Mouse (Mus musculus): ENCODE data around the gene Cage1. TPM values are rescaled to one million over a fixed set of nuclear protein-coding genes. Genes with fewer than 3 reads are reported as not detected.

Gene Cage1
- polyA plus RNA-seq, 1 experiment from 2014 or later, result 1.6 TPM

DNA sequence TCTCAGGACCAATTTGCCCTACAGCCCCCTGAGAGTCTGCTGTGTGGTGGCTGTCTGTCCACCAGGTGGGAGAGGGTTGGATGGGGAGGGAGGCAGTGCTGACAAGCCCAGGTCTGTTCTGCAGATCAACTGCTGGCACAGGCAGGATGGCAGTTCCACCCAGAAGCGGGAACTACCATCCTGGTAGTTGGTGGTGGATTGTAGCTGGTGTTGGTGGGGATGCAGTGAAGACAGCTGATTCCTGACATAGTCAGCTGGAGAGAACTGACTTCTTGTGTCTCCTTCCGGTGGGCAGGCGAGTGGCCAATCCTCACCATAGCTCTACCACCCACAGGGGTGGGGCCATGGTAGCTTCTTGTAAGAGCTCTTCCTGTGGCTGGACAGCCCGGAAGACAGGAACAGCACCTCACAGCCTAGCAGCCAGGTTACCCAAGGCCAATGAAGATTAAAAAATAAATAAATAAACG lies 26.4 kb downstream of the Cage1 start:
- H3K36me3 ChIP-seq, result no peaks in the 10 kb centered on the region
- H3K4me2 ChIP-seq (replicated peaks), result no peak overlapping the region
- no peak overlapping the region for H3K27ac ChIP-seq (replicated peaks)
- H3K9ac ChIP-seq, result no peak overlapping the region
- WGBS, result 80% methylated on average over 5 of the region's 5 CpGs
- ATAC-seq (ENCODE audit: insufficient number of reproducible peaks, low FRiP score, low TSS enrichment, low read depth), result no peak
- H3K9me3 ChIP-seq (replicated peaks), result no peaks in the 10 kb centered on the region
- H3K27me3 ChIP-seq, result no peaks in the 10 kb centered on the region
- no peaks in the 10 kb centered on the region for H3K4me1 ChIP-seq
- no peak overlapping the region for H3K4me3 ChIP-seq (replicated peaks)

DNA sequence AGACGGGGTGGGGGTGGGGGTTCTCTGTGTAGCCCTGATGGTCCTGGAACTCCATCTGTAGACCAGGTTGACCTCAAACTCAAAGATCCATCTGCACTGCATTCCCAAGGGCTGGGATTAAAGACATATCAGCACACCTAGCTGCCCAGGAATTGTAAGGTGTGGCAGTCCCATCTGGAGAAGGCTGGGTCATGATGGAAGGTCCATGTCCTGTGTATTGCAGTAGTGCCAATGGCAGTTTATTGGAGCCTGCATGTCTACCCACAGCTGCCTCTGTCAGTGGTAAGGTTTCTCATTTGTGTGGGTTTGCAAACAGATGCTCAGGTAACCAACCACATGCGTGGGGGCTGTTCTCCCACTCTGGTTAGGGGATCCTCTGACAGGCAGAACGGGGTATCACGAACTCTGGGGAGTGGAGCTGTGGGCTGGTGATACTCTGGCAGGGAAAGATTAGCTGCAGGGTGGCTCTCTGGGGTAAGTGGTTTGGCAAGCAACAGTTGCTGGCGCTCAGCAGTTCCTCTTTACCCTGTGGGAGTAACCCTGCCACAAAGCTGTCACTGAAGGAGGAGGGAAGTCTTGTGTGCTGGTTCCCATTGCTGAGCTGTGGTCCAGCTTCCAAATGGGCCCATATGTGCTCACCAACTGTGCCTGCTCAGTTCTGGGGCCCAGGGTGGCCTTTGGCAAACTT lies 27.0 kb downstream of the Cage1 start:
- no peak overlapping the region for H3K4me2 ChIP-seq (replicated peaks)
- no peak overlapping the region for H3K9ac ChIP-seq
- 67% methylated on average over 5 of the region's 5 CpGs for whole genome bisulfite sequencing
- no peaks in the 10 kb centered on the region for H3K9me3 ChIP-seq (replicated peaks)
- H3K4me3 ChIP-seq (replicated peaks), result no peak overlapping the region
- no peaks in the 10 kb centered on the region for H3K36me3 ChIP-seq
- H3K27ac ChIP-seq (replicated peaks), result no peak overlapping the region
- ATAC-seq (ENCODE audit: insufficient number of reproducible peaks, low FRiP score, low TSS enrichment, low read depth), result no peak
- no peaks in the 10 kb centered on the region for H3K4me1 ChIP-seq
- no peaks in the 10 kb centered on the region for H3K27me3 ChIP-seq

DNA sequence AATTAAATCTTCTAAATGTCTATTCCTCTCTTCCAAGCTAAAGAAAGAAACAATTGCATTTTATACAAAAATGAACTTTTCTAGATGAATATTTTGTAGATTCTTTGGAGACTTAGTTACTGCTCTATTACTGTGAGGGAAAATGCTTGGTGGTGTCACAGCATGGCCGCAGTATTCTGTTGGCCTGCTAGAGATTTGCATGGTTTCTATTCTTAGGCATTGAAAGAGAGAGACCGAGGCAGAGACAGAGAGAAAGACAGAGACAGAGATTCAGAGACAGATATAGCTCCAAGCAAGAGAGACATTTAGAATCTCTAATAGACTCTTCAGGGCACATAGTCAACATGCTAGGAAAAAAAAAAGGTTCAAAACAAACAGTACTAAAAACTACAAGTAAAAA lies 28.9 kb downstream of the Cage1 start:
- H3K36me3 ChIP-seq, result no peaks in the 10 kb centered on the region
- no peaks in the 10 kb centered on the region for H3K9me3 ChIP-seq (replicated peaks)
- no peak overlapping the region for H3K27ac ChIP-seq (replicated peaks)
- H3K27me3 ChIP-seq, result no peaks in the 10 kb centered on the region
- WGBS, result 89% methylated on average over 2 of the region's 2 CpGs
- no peak for ATAC-seq (ENCODE audit: insufficient number of reproducible peaks, low FRiP score, low TSS enrichment, low read depth)
- no peaks in the 10 kb centered on the region for H3K4me1 ChIP-seq
- no peak overlapping the region for H3K9ac ChIP-seq
- H3K4me3 ChIP-seq (replicated peaks), result no peak overlapping the region
- no peak overlapping the region for H3K4me2 ChIP-seq (replicated peaks)

DNA sequence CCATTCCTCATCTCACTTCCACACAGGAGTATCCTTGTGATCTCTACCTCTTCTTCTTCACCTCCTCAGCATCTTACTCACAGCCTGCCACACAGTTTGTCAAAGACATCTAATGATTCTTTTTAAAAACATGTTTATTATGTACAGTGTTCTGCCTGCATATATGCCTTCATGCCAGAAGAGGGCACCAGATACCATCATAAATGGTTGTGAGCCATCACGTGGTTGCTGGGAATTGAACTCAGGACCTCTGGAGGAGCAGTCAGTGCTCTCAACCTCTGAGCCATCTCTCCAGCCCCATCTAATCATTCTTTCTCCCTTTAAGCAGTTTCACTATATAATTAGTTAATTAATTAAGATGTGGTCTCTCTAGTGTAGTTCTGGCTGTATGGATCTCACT lies 34.4 kb downstream of the Cage1 start:
- Histone ChIP-seq H3K4me3 (replicated peaks) (no peak overlapping the region), H3K4me1 (no peaks in the 10 kb centered on the region), H3K27ac (replicated peaks) (no peak overlapping the region), H3K9ac (no peak overlapping the region), H3K36me3 (no peaks in the 10 kb centered on the region), H3K4me2 (replicated peaks) (no peak overlapping the region), H3K9me3 (replicated peaks) (no peaks in the 10 kb centered on the region), H3K27me3 (no peaks in the 10 kb centered on the region)
- ATAC-seq (ENCODE audit: insufficient number of reproducible peaks, low FRiP score, low TSS enrichment, low read depth), result no peak
- WGBS, result 36% methylated on average over 1 of the region's 1 CpGs

DNA sequence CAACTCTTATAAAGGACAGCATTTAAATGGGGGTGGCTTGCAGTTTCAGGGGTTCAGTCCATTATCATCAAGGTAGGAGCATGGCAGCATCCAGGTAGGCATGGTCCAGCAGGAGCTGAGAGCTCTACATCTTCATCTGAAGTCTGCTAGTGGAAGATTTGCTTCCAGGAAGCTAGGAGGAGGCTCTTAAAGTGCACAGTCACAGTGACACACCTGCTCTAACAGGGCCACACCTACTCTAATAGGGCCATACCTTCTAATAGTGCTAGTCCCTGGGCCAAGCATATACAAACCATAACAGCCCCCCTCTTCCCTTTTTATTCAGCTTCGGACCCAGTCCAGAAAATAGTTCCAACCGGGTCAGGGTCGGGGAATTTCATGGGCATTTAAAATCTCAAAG lies 37.2 kb downstream of the Cage1 start:
- Histone ChIP-seq H3K4me1 (no peaks in the 10 kb centered on the region), H3K27ac (replicated peaks) (no peak overlapping the region), H3K9ac (no peak overlapping the region), H3K27me3 (no peaks in the 10 kb centered on the region), H3K36me3 (no peaks in the 10 kb centered on the region), H3K9me3 (replicated peaks) (no peaks in the 10 kb centered on the region), H3K4me3 (replicated peaks) (no peak overlapping the region), H3K4me2 (replicated peaks) (no peak overlapping the region)
- 72% methylated on average over 3 of the region's 3 CpGs for WGBS
- no peak for ATAC-seq (ENCODE audit: insufficient number of reproducible peaks, low FRiP score, low TSS enrichment, low read depth)

DNA sequence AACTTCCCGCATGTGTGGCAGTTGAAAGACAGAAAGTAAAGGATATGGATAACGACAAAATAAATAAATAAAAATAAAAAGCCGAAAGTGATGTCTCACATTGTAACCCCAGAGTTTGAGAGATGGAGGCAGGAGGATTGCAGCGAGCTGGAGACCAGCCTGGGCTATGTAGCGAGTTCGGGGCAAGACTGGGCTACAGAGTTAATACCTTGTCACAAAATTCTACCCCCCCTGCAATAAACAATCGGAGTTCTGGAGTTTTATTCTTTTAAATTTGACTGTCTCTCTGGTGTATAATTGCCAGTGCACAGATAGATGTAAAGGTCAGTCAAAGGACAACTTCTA lies 42.5 kb downstream of the Cage1 start:
- WGBS, result 12% methylated on average over 7 of the region's 7 CpGs
- no peaks in the 10 kb centered on the region for H3K27me3 ChIP-seq
- H3K4me3 ChIP-seq (replicated peaks), result peak overlapping the region; percentile 77
- H3K36me3 ChIP-seq, result peaks cover 13% of the 10 kb centered on the region
- ATAC-seq (ENCODE audit: insufficient number of reproducible peaks, low FRiP score, low TSS enrichment, low read depth), result peak; percentile 15; the same call in 1 of the 2 replicates
- H3K4me1 ChIP-seq, result no peaks in the 10 kb centered on the region
- peak overlapping the region; percentile 91 for H3K27ac ChIP-seq (replicated peaks)
- H3K4me2 ChIP-seq (replicated peaks), result peak overlapping the region; percentile 62
- H3K9me3 ChIP-seq (replicated peaks), result no peaks in the 10 kb centered on the region
- 0 out of 2 replicates have a peak overlapping the region, but pooled peaks have one; percentile 18 for H3K9ac ChIP-seq

DNA sequence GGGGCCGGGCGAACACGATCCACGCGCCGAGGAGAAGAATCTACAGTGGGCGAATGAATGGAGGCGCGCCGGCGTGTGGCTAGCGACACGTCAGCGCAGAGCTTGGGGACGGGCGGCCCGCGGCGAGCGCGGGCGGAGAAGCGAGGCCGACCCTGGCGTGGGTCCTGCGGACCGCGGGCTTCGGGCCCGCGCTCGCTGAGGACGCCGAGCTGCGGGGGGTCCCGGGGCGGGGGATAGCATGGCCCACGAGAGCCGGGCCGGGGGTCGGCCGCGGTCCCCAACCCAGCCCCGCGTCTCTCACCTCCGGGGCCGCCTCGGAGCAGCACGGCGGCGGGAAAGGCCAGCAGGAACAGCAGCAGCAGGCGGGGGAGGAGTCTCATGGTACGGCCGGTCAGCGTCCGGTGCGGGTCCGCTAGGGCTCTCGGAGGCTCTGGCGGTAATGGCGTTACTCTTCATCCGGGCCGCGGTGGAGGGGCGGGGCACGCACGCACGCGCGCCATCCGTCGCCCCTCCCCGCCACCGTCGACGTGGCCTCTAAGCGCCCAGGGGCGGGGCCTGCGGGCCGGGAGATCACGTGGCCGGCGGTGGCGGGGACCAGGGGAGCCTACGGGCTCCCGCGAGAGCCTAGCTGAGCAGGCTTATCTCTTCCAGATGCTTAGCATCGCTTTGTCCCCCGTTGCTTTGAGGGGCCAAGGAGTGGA lies 43.0 kb downstream of the Cage1 start, which contains the start of gene Ssr1:
TSS of gene Ssr1 (minus strand) at position 514 of the 701 bp plus-strand sequence.
- Histone ChIP-seq H3K9me3 (replicated peaks) (no peaks in the 10 kb centered on the region), H3K27ac (replicated peaks) (peak within 1 kb of the TSS; percentile 91), H3K27me3 (no peaks in the 10 kb centered on the region), H3K36me3 (peaks cover 18% of the 10 kb centered on the region), H3K9ac (peak within 1 kb of the TSS; percentile 88), H3K4me1 (no peaks in the 10 kb centered on the region), H3K4me3 (replicated peaks) (peak within 1 kb of the TSS; percentile 77), H3K4me2 (replicated peaks) (peak within 1 kb of the TSS; percentile 62)
- peak; percentile 95 for ATAC-seq (ENCODE audit: insufficient number of reproducible peaks, low FRiP score, low TSS enrichment, low read depth)
- WGBS, result under 1% methylated on average over 89 of the region's 89 CpGs

DNA sequence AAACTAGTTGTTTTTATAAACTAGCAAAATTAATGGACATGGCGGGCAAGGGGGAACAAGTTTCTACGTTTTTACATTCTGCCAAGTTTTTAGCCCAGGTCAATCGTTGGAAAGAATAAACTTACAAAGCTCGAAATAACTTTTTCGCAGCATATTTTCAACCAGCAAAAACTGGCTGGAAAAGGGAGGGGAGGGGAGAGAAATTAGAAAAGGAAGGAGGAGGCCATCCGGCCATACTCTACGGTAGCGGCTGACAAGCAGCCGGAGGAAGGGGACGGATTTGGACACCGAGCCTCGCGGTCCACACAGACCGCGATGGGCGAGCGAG lies 43.5 kb downstream of the Cage1 start:
- peak overlapping the region; percentile 77 for H3K4me3 ChIP-seq (replicated peaks)
- peaks cover 23% of the 10 kb centered on the region for H3K36me3 ChIP-seq
- peak overlapping the region; percentile 91 for H3K27ac ChIP-seq (replicated peaks)
- WGBS, result under 1% methylated on average over 17 of the region's 17 CpGs
- H3K27me3 ChIP-seq, result no peaks in the 10 kb centered on the region
- peak overlapping the region; percentile 62 for H3K4me2 ChIP-seq (replicated peaks)
- peak overlapping the region; percentile 88 for H3K9ac ChIP-seq
- H3K9me3 ChIP-seq (replicated peaks), result no peaks in the 10 kb centered on the region
- no peaks in the 10 kb centered on the region for H3K4me1 ChIP-seq
- no peak for ATAC-seq (ENCODE audit: insufficient number of reproducible peaks, low FRiP score, low TSS enrichment, low read depth)

DNA sequence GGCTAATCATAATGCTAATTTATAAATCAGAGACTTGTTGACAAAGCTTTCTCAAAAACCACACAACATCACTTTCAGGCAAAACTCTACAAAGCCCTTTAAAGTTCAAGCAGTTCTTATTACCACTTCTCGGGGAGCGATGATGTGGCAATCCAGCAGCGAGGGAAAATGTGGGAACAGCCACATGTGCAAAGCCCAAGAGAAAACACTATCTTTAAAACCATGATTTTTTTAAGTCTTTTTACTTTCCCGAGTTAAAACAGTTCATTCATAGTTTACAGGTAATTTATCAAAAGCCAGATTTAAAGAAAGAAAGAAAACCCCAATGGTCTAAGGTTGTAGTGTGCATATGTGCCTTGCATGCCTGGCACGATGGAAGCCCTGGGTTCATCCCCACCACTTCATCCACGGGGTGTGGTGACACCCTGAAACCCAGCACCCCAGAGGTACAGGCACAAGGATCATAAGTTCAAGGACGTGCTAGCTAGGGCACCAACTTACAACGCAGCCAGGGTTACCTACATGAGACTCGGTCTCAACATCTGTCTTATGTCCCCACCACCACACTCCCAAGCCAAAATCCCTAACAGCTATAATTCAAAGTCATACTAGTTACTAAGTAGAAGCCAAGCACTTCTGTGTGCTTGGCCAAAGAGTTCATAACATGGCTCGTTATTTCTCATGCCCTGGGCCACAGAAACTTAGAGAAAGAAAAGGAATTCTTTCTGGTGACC lies 44.1 kb downstream of the Cage1 start:
- Histone ChIP-seq H3K27me3 (no peaks in the 10 kb centered on the region), H3K4me2 (replicated peaks) (peak overlapping the region; percentile 62), H3K4me1 (no peaks in the 10 kb centered on the region), H3K27ac (replicated peaks) (peak overlapping the region; percentile 91), H3K36me3 (peaks cover 27% of the 10 kb centered on the region), H3K9me3 (replicated peaks) (no peaks in the 10 kb centered on the region), H3K9ac (peak overlapping the region; percentile 88), H3K4me3 (replicated peaks) (peak overlapping the region; percentile 77)
- no peak for ATAC-seq (ENCODE audit: insufficient number of reproducible peaks, low FRiP score, low TSS enrichment, low read depth)
- 4% methylated on average over 10 of the region's 10 CpGs for WGBS

DNA sequence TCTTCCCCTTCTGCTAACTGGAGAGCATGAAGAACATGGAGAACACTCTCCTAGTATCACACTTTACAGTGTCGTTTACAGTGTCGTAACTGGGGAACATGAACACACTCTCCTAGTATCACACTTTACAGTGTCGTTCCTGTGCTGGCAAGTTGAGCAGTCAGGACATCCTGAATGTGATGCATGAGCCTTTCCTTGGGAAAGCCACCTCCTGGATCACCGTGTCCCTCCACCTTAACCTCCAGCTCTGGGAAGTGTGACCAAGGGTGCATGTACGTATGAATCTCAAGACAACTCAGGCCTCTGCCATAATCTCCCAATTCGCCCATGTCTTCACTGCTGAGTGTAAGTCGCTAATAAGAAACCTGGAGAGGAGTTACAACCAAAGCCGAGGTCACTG lies 47.2 kb downstream of the Cage1 start:
- no peak for ATAC-seq (ENCODE audit: insufficient number of reproducible peaks, low FRiP score, low TSS enrichment, low read depth)
- no peak overlapping the region for H3K9ac ChIP-seq
- H3K4me1 ChIP-seq, result no peaks in the 10 kb centered on the region
- no peak overlapping the region for H3K27ac ChIP-seq (replicated peaks)
- no peak overlapping the region for H3K4me3 ChIP-seq (replicated peaks)
- H3K36me3 ChIP-seq, result peaks cover 53% of the 10 kb centered on the region
- WGBS, result 89% methylated on average over 8 of the region's 8 CpGs
- H3K4me2 ChIP-seq (replicated peaks), result no peak overlapping the region
- no peaks in the 10 kb centered on the region for H3K27me3 ChIP-seq
- no peaks in the 10 kb centered on the region for H3K9me3 ChIP-seq (replicated peaks)

DNA sequence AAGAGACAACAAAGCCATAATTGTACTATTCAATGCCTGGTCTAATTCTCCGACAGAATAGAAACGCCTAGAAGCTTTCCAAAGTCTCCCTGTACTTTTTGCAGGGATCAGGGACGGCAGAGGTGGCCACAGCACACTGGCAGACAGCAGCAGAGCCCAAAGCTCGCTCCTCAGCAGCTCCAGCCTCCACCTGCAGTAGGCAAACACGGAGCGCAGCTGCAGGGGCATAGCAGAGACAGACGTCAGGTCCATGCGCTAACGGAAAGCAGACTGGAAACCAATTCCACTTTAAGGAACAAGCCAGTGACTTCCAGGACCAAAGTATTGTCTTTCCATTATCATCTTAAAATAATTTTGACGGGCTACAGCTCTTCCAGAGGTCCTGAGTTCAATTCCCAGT lies 50.7 kb downstream of the Cage1 start:
- Histone ChIP-seq H3K36me3 (peaks cover 78% of the 10 kb centered on the region), H3K4me3 (replicated peaks) (no peak overlapping the region), H3K4me1 (no peaks in the 10 kb centered on the region), H3K27ac (replicated peaks) (no peak overlapping the region), H3K4me2 (replicated peaks) (no peak overlapping the region), H3K9ac (no peak overlapping the region), H3K9me3 (replicated peaks) (no peaks in the 10 kb centered on the region), H3K27me3 (no peaks in the 10 kb centered on the region)
- no peak for ATAC-seq (ENCODE audit: insufficient number of reproducible peaks, low FRiP score, low TSS enrichment, low read depth)
- WGBS, result 77% methylated on average over 10 of the region's 10 CpGs

All from embryonic facial prominence, embryonic 15.5 days (tissue).